Mouse (Mus musculus) embryonic fibroblast, embryonic 13.5 days (primary cell): ENCODE results near the gene Cry2.

Experiments used
- CTCF ChIP-seq: IDR thresholded peaks from 2 replicates; pipeline ENCODE4 v1.5.1; 2011; ENCODE audit warnings: mild to moderate bottlenecking, control low read depth, low read length, moderate library complexity, borderline replicate concordance; ENCODE audit not compliant: insufficient read depth
- POLR2A ChIP-seq: IDR thresholded peaks from 2 replicates; pipeline ENCODE4 v1.6.1; 2011; ENCODE audit warnings: low read depth, mild to moderate bottlenecking, control low read depth, low read length, moderate library complexity

GRCm38 (mm10) chr2:92404737-92405136 is 29.1 kb downstream of the Cry2 start:
- TF ChIP-seq CTCF (no peak), POLR2A (no peak)
